Mouse (Mus musculus) midbrain, postnatal 0 days (tissue): ENCODE data around the gene Ptpn5. TPM values are rescaled to one million over a fixed set of nuclear protein-coding genes. Genes with fewer than 3 reads are reported as not detected.

Experiments
- ATAC-seq: fragments of 200-750 bp; cut with Nextera tagmentation; 2 replicates; pipeline ENCODE4 v1.8.0; 2017; ENCODE audit warnings: moderate number of reproducible peaks, mild to moderate bottlenecking, moderate TSS enrichment, moderate library complexity; ENCODE audit not compliant: low FRiP score
- DNase-seq: peaks from one replicate; pipeline ENCODE4 v3.0.0-alpha.2; 2015; ENCODE audit warnings: low spot score
- H3K27ac ChIP-seq: fragments of 300-500 bp; sonication (generic); 2 replicates; pipeline ENCODE4 v1.5.1; 2014; ENCODE audit warnings: low read depth, mild to moderate bottlenecking, low read length, mixed read lengths
- H3K27me3 ChIP-seq: fragments of 300-500 bp; sonication (generic); 2 replicates; pipeline ENCODE4 v1.6.1; 2014; ENCODE audit warnings: low read length, control low read depth, mixed read lengths; ENCODE audit not compliant: insufficient read depth
- H3K36me3 ChIP-seq: fragments of 300-500 bp; sonication (generic); 2 replicates; pipeline ENCODE4 v1.6.1; 2014; ENCODE audit warnings: low read length, control low read depth, mixed read lengths; ENCODE audit not compliant: insufficient read depth
- H3K4me1 ChIP-seq: fragments of 300-500 bp; sonication (generic); 2 replicates; pipeline ENCODE4 v1.6.1; 2014; ENCODE audit warnings: mild to moderate bottlenecking, control low read depth, antibody characterized with exemption, low read length, mixed read lengths; ENCODE audit not compliant: insufficient read depth
- H3K4me2 ChIP-seq: fragments of 300-500 bp; sonication (generic); 2 replicates; pipeline ENCODE4 v1.6.1; 2014; ENCODE audit warnings: low read depth, mild to moderate bottlenecking, low read length, mixed read lengths; ENCODE audit not compliant: poor library complexity, severe bottlenecking
- H3K4me3 ChIP-seq: fragments of 300-500 bp; sonication (generic); 2 replicates; pipeline ENCODE4 v1.5.1; 2014; ENCODE audit warnings: low read depth, mild to moderate bottlenecking, low read length, moderate library complexity
- H3K9ac ChIP-seq: fragments of 300-500 bp; sonication (generic); replicated peaks from 2 replicates; pipeline ENCODE4 v1.6.1; 2014; ENCODE audit warnings: mild to moderate bottlenecking, low read length, moderate library complexity, mixed read lengths; ENCODE audit not compliant: poor library complexity, severe bottlenecking
- H3K9me3 ChIP-seq: fragments of 300-500 bp; sonication (generic); 2 replicates; pipeline ENCODE4 v1.6.1; 2016; ENCODE audit warnings: low read length, control low read depth
- CTCF ChIP-seq: IDR thresholded peaks from 2 replicates; pipeline ENCODE4 v1.5.1; 2016; ENCODE audit warnings: antibody characterized with exemption, mild to moderate bottlenecking
- WGBS: fragments of 180-500 bp; shearing (Covaris S2); extraction: QIAGEN DNeasy Blood & Tissue Kit; methylation state at CpG from one replicate; pipeline ENCODE4 v1.1.7; 2014; 5-methylcytosine and 5-hydroxymethylcytosine counted together
- polyA plus RNA-seq: library from polyadenylated mRNA; unstranded; fragments of >200 nt; fragmentation: Nextera tagmentation; extraction: Ambion mirVana; gene quantifications from 2 replicates; pipeline ENCODE4 v1.2.1, GENCODE M21; 2015
- total RNA-seq: library from RNA; depleted of rRNA; stranded (reverse); fragments of >200 nt; gene quantifications from 2 replicates; pipeline ENCODE4 v1.2.3, GENCODE M21; 2014

Gene Ptpn5
- total and polyA plus RNA-seq, 2 experiments from 2014 or later = 114 to 187 TPM

DNA sequence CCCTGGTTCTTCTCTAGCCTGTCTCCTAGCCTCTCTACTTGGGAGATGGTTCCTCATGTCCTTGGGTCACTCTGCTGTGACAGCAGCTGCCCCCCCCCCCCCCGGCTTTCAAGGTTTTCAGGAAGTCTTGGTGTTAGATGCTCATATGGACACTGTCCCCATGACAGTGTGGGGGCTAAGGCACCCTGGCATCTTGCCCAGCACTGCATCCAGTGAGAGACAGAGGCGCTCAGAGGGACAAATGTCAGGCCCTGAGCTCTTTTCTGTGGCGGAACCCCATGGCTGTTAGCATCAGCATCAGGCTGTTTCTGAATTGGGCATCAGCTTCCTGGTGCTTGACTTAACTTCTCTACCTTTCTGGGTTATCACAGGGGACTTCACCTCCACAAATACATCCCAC is 52.6 kb downstream of the Ptpn5 start:
- 65% methylated on average over 3 of the region's 3 CpGs for WGBS
- H3K27me3 ChIP-seq = no peaks in the 10 kb centered on the region
- no peak overlapping the region for H3K27ac ChIP-seq
- no peak for TF ChIP-seq CTCF
- no peak for DNase-seq
- no peak overlapping the region for H3K9ac ChIP-seq
- no peak overlapping the region for H3K4me2 ChIP-seq
- H3K4me1 ChIP-seq = no peaks in the 10 kb centered on the region
- no peak overlapping the region for H3K4me3 ChIP-seq
- peaks cover 61% of the 10 kb centered on the region for H3K36me3 ChIP-seq
- H3K9me3 ChIP-seq = no peaks in the 10 kb centered on the region
- ATAC-seq = no peak

DNA sequence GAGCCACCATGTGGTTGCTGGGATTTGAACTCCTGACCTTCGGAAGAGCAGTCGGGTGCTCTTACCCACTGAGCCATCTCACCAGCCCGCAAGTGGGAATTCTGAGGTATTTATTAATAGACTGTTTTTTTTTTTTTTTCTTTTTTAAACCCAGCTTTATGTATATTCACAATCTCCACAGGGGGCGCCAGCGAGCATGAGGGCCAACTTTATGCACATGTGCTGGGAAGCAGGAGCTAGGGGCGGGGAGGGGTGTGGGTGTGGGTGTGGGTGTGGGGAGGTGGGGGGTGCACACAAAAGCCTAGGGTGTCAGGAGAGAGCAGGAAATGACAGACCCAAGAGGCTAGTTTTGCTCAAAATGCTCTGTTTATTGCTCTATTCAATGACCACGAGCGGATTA is 56.0 kb downstream of the Ptpn5 start:
- DNase-seq (peak; percentile 24), ATAC-seq (no peak)
- H3K27me3 ChIP-seq = no peaks in the 10 kb centered on the region
- H3K4me3 ChIP-seq = no peak overlapping the region
- no peaks in the 10 kb centered on the region for H3K9me3 ChIP-seq
- no peak overlapping the region for H3K4me2 ChIP-seq
- peaks cover 41% of the 10 kb centered on the region for H3K36me3 ChIP-seq
- TF ChIP-seq CTCF = peak; percentile 54
- H3K9ac ChIP-seq = no peak overlapping the region
- H3K4me1 ChIP-seq = no peaks in the 10 kb centered on the region
- H3K27ac ChIP-seq = no peak overlapping the region
- 73% methylated on average over 8 of the region's 8 CpGs for WGBS

DNA sequence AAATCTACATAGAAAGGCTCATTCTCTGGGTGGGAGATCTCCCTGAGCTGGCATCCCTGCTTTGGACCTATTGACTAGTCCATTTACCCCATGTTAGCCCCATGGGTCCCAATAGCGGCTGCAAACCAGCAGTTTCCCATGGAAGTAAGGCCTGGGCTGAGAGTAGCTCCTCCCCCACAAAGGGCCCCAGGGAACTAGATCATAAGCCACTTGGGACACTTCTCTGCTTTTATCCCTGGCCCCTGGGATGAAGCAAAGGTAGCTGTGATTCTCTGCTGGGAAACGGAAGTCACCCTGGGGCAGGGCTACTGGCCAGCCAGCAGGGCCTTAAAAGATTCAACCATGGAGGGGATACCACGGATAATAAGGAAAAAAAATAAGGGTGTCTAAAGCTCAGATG is 56.8 kb downstream of the Ptpn5 start:
- WGBS = 82% methylated on average over 3 of the region's 3 CpGs

DNA sequence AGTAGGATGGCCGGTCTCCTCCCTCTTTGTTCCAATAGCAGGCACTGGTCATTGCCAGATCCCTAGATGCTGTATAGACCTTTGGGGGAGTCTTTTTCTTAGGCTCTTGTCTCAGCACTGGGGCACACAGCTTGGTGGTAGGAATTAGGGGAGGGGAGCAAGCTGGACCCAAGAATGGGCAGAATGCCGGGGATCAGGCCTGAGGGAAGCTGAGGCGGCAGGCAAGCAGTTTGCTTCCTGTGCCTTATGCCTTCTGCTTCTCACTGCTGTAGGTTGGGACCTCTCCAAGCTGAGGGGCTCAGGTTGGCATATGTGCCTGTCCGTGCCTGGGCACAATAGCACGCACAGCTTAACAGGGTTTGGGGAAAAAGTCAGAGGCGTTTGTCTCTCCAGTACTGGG is 57.3 kb downstream of the Ptpn5 start:
- DNase-seq (no peak), ATAC-seq (no peak)
- Histone ChIP-seq H3K9me3 (no peaks in the 10 kb centered on the region), H3K4me2 (no peak overlapping the region), H3K4me1 (no peaks in the 10 kb centered on the region), H3K4me3 (no peak overlapping the region), H3K36me3 (peaks cover 31% of the 10 kb centered on the region), H3K27me3 (no peaks in the 10 kb centered on the region), H3K27ac (no peak overlapping the region), H3K9ac (no peak overlapping the region)
- 86% methylated on average over 6 of the region's 6 CpGs for WGBS
- TF ChIP-seq CTCF = no peak

More for the DNA sequence above, 56.8 kb downstream of the Ptpn5 start:
- Histone ChIP-seq H3K27me3 (no peaks in the 10 kb centered on the region), H3K9ac (no peak overlapping the region), H3K36me3 (peaks cover 36% of the 10 kb centered on the region), H3K4me1 (no peaks in the 10 kb centered on the region), H3K4me2 (no peak overlapping the region), H3K27ac (no peak overlapping the region), H3K9me3 (no peaks in the 10 kb centered on the region), H3K4me3 (no peak overlapping the region)
- ATAC-seq (no peak), DNase-seq (no peak)
- TF ChIP-seq CTCF = no peak

DNA sequence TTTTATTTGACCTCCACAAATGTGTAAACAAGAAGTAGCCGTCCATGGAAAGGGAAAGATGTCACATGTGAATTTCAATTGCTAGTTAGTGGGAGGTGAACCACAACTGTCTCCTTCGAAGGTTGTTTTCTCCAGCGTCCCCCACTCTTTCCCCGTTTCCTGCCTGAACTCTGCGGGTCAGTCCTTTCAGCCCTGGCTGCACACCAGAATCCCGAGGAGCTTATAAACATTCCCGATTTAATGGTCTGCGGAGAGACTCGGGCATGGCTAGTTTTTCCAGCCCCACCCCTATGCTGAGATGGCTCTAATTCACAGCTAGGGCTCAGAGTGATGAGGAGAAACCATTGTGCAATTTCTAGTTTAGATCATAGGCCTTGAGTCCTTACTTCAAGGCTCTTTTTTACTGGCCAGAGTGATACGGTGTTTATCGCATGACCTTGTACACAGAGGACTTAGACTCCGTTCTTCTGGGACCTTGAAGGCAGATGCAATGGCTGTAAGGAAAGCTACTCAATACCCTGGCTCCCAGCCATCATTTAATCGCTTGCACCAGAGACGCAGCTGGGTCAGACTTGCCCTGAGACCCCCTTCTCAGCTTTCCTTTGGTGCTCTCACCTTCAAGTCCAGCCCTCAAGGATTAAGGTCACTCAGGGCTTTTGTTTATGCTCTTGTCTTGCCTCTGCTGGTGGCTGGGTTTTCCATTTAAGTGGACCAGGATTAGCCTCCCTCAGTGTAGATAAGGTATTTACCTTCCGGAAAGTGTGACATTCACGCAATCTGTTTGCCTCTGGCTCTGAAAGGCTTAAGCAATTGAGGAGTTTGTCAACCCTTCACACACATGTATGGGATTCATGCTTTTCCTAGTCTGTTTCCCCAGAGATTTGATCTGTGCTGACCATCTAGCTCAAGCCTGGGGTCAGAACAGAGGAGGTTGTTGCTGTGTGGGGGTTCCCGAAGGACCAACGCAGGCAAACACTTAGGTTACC is 59.7 kb downstream of the Ptpn5 start:
- H3K4me3 ChIP-seq = no peak overlapping the region
- H3K9ac ChIP-seq = no peak overlapping the region
- 51% methylated on average over 18 of the region's 18 CpGs for WGBS
- DNase-seq = no peak
- no peaks in the 10 kb centered on the region for H3K4me1 ChIP-seq
- no peaks in the 10 kb centered on the region for H3K27me3 ChIP-seq
- H3K4me2 ChIP-seq = no peak overlapping the region
- H3K27ac ChIP-seq = no peak overlapping the region
- no peak for ATAC-seq
- TF ChIP-seq CTCF = no peak
- H3K9me3 ChIP-seq = no peaks in the 10 kb centered on the region
- H3K36me3 ChIP-seq = peaks cover 13% of the 10 kb centered on the region; the same call in 1 of the 2 replicates

DNA sequence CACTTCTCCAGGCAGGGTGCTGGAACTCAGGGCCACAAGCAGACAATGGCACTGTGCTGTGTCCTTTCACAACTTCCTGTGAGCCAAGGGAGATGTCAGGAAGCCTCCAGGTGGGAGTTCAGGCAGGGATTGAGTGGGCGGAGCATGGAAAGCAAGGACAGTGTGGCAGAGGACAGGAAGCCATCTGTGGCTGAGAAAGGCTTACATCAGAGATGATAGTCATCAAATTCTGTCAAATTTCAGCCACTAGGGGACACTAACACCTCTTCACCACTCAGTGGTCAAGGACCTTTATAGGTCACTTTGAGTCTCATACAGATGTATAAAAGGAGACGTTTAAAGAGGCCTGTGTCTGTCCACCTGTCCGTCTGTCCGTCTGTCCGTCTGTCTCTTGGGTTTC is 60.9 kb downstream of the Ptpn5 start:
- Histone ChIP-seq H3K4me2 (no peak overlapping the region), H3K4me3 (no peak overlapping the region), H3K36me3 (0 out of 2 replicates have a peak, but pooled peaks cover 4% of the 10 kb centered on the region), H3K27me3 (no peaks in the 10 kb centered on the region), H3K9me3 (no peaks in the 10 kb centered on the region), H3K27ac (no peak overlapping the region), H3K9ac (no peak overlapping the region), H3K4me1 (no peaks in the 10 kb centered on the region)
- no peak for ATAC-seq
- WGBS = 77% methylated on average over 5 of the region's 5 CpGs
- DNase-seq = no peak
- TF ChIP-seq CTCF = peak; percentile 54
